Mouse (Mus musculus): ENCODE measurements around the gene Tax1bp3. TPM values are rescaled to one million over a fixed set of nuclear protein-coding genes. Genes with fewer than 3 reads are reported as not detected.

Gene Tax1bp3
- total RNA-seq, 2 experiments from 2014 or later = 74.0 to 82.4 TPM

DNA sequence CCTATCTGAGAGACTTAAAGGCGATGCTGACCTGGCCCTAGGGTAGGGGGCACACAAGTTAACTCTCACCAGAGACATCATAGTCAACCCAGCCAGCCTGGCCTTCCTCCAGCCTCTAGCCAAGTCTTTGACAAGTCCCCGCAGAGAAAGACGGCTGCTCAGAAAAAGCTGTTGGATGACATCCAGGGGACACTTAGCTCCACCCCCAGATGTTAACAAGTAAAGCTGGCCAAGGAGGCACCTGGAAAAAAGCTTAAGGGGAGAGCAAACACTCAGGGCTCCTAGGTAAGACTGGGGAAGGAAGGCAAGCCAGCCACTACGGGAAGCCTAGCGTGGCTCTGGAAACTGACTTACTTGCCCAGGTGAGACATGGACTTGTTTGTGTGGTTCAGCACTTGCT, 4.7 kb upstream of the Tax1bp3 start:
- no peak for DNase-seq (ENCODE audit: low spot score in 2 of 2)

DNA sequence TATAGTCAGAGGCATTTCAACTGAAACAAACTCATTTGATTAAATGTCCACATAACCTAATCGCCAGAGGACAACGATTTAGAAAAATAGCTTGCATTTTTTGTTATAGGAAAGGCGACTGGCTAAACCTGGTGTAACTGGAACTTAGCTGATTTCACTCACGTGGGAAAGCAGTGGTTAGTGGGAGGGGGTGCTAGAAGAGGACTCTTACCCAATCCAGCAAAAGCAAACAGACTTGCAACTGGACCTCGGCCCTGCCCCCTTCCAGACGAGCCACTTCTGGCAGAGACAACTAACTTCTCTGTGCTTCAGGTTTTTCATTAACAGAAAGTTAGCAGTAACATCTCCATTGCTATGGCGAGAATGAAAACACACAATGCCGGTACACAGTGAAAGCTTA, 1.3 kb upstream of the Tax1bp3 start:
- no peak for DNase-seq (ENCODE audit: low spot score in 2 of 2)

DNA sequence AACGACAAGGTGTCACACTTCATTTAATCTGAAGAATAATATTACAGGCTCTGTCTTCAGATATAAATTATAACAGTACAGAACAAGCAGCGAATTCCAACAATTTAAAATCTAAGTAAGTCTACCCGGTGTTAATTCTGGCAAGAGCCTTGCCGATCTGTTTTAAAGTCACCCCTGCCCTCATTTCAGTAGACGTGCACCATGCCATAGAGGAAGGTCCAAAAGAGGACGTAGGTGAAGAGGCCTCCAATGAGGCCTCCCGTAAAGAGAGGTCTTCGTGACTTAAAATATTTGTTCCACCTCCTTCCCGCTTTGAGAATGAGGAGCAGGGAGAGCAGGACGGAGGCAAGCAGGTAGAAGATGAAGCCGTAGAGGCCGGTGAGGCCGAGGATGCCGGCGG, 697 bp upstream of the Tax1bp3 start:
- DNase-seq (ENCODE audit: low spot score in 2 of 2) = no peak

DNA sequence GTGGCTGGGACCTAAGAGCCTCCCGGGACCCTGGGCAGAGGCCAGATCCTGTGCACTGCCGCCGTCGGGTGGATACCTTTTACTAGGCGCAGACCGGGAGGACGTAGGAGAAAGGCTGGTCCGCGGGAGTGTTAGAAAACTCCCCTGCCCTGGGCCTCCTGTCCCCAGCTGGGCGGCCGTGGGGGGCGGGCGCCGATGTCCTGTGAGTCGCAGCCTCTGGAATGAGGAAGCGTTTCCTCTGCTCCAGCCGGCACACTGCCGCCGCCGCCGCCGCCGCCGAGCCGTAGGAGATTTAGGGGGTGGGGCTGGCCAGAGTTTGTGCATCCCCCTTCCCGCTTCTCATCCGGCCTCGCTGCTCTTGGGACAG, 609 bp downstream of the Tax1bp3 start:
- DNase-seq (ENCODE audit: low spot score in 2 of 2) = peak; percentile 63 to 77

DNA sequence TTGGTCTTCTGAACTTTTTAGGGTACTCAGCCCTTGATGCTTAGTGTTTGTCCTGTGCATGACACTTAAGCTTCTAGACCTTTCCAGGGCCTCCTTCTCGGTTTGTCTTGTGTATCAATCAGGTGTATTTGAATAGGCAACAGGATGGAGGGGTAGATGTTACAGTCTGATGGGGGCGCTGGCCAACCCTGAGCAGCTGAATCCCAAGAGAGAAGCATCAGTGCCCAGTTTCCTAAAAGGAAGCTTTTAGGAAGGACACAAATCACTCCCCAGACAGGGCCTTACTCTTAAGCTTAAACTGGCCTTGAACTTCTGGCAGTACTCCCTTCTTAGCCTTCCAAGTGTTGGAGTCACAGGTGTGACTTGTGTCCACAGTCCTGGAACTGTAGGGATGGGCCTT, 1.0 kb downstream of the Tax1bp3 start:
- DNase-seq (ENCODE audit: low spot score in 2 of 2) = no peak

DNA sequence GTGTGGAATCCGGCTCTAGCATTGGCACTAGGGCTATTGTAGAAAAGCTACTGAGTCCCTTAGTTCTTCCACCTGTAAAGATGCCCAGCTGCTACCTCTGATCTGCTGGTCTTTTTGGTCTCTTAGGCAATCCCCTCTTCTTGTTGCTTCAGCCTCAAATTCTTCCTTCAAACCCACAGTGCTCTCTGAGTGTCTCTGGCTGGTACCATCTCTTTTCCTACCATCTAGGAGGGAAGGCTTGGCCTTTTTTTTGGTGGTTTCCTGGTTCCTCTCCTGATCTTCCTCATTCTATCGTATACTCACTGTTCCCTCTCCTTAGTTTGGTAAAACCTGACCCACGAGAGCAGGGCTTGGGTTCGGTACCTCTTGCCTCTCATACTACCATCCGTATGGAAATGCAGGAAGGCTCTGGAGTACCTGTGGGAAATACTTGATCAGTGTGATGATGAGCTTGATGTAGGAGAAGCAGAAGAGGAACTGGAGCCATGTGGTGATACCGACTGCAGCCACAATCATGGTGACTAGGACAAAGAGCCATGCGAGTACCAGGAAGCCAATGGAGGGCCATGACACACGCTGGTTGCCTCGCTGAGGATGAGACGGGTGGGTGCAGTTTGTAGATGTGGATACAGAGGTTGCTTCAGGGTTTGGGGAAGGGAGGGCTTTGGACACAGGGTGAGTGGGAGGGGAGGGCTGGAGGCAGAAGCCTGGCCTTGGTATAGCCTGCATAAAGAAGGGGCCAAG, 9.2 kb downstream of the Tax1bp3 start:
- DNase-seq (ENCODE audit: low spot score in 2 of 2) = no peak

DNA sequence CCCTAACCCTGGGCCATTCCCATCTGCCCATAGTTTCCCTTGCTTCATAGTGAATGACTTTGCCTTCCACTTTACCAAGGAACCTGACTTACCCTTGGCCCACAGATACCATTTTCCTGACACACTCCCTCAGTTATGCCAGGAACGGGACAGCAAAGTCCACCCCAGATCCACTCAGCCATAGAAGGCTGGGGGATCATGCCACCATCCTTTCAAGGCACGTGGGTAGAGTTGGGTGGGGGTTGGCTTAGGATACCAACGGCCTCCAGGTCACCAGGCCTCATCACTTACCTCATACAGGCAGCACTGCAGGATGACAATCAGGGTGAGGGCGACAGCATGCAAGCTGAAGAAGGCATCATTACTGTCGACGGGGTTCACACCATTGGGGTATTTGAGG, 10.3 kb downstream of the Tax1bp3 start:
- DNase-seq (ENCODE audit: low spot score in 2 of 2) = no peak

DNA sequence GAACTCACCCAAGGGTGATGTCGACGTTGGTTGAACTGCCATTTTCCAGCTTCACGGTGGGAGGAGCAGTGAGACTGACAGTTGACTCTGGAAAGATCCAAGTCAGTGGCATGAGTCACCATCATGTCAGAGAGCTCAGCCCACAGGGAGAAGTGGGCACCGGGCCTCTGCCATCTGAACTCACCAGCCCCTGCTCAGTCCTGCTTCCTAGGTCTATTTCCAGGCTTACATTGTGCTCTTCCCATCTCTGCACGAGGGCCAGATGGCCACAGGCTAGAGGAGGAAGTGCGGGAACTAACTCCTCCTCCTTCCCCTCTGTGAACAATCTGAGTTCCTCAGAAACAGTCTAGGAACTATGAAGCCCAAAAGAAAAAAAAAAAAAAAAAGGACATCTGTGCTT, 16.2 kb downstream of the Tax1bp3 start:
- no peak for DNase-seq (ENCODE audit: low spot score in 2 of 2)

DNA sequence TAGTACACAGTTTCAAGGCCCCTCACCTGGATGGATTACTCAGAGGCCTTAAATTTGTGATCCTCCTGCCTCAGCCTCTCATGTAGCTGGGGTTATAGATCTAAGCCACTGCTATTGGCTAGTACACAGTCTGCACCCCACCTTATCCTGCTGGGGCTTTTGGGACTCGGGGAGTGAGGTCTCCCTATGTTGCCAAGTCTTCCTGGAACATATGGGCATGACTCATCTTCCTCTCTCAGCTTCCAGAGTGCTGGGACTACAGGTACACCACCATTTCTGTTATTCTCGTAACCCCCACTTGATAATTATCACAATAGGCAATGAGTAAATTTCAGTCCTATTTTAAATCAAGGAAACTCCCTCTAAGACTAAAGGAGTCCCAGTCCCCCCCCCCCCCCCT, 17.6 kb downstream of the Tax1bp3 start:
- DNase-seq (ENCODE audit: low spot score in 2 of 2) = no peak

DNA sequence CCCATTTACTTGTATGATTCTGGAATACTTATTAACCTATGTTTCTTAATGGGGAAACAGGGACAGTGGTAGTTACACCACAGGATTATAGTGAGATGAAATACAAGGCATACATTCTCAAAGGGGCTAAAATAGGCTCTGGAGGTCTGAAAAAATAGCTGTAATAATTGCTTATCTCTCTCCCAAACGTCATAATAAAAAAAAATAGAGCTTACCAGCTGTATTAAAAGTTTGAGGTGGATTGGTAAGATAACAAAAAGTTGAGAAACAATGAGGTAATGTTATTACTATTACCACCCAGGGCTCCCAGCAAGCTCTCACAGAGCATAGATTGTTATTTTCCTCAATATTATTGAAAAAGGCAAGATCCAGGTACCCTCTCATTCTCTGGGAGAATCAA, 21.3 kb downstream of the Tax1bp3 start:
- no peak for DNase-seq (ENCODE audit: low spot score in 2 of 2)

DNA sequence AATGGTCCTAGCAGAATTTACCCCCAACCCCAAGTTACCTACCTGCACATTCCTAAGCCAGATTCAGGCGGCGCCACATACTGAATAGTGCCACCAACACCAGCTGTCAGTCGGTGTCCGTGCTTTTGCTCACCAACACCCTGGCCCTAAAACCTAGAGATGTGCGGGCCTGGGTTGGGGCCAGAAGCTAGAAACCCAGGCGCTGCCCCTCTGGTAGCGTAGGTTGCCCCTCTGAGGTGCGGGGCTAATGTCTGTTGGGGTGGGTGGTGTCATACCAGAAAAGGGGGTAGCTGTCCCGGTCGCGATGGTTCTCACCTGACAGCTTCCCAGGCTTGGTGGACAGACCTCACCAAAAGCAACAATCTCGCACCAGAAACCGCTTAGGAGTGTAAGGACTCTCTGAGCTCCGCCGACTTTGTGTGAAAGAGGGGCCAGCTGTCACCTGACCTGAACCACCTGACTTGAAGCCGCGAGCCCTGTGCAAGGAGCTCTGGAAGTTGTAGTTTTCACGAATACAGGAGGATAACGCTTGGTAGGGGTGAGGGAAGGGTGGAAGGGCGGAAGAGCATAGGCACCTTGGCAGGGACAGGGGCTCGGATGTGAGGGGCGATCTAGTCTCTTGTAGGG, 21.8 kb downstream of the Tax1bp3 start, which contains the start of gene Ctns:
Gene Ctns (minus strand): TSS at position 440 of the 627 bp plus-strand sequence.
- no peak for DNase-seq (ENCODE audit: low spot score in 2 of 2)

DNA sequence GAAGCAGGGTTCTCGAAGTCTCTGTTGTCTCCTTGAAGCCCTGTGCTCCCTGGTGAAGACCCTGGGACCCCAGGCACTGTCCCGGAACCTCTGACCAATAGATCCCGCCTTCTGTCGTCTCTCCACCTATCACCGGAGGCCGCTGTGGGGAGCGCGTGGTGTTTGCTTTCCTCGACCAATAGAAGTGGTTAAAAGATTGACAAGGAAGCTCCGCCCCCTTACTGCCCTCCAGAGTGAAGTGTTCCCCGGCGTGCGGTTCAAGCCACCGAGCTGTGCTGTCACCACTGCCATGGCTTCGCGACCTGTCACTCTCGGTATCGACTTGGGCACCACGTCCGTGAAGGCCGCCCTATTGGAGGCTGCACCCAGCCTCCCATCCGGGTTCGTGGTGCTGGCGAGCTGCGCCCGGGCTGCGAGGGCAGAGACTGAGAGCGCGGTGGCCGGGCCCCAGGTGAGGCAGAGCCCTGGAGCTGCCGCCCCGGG, 22.4 kb downstream of the Tax1bp3 start, which contains the start of gene Shpk:
Gene Shpk (plus strand): TSS at position 231 of the 483 bp plus-strand sequence.
- DNase-seq (ENCODE audit: low spot score in 2 of 2) = peak; percentile 73 to 86

DNA sequence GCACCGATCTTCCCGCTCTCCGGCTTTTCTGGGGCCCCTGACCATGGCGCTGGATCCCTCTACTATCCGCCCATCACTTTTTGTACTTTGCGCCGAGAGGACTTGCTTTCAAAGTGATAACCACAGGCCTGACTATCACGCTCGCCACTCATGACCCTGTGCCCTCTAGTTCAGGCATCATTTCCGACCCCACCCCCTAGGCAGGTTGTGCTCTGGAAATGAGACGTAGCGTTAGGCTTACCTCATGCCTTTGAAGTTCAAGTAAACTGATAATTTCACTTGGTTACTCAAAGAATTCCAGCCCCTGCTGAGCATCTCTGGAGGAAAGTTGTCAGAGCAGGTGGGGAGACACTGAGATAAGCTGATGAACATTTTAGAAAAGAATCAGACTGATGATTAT, 23.0 kb downstream of the Tax1bp3 start:
- no peak for DNase-seq (ENCODE audit: low spot score in 2 of 2)

DNA sequence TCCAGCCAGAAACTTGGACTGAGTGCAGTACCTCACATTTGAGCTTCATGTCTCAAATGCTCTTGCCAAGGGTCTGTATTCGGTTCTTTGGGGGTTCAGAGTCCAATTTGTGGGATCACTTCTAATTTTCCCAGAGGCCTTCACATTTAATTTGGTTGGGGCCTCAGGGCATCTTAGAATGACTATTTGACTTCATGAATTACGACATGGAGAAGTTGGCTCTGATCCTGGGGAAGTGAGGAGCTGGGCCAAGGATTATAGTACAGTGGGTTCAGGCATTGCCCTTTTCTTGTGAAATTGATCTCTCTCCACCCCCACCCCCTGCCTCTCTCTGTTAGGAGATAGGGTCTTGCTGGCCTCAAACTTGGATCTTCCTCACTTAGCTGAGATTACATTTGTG, 24.1 kb downstream of the Tax1bp3 start:
- DNase-seq (ENCODE audit: low spot score in 2 of 2) = no peak

DNA sequence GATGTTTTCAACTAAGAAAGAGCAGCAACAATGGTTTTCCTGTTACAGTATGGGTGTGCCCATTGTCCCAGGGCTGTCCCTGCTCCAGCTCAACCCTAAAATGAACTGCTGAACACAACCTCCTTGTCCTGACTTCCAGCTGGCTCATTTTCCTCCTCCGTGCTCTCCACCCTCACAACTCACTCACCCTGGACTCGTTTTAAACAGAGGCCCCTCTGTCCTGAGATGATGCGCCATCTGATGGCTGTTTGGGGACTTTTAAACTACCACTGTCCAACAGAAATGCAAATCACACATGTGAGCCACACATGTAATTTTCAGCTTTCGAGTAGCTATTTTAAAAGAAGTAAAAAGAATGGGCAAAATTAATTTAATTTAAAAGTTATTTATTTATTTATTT, 24.7 kb downstream of the Tax1bp3 start:
- DNase-seq (ENCODE audit: low spot score in 2 of 2) = no peak

DNA sequence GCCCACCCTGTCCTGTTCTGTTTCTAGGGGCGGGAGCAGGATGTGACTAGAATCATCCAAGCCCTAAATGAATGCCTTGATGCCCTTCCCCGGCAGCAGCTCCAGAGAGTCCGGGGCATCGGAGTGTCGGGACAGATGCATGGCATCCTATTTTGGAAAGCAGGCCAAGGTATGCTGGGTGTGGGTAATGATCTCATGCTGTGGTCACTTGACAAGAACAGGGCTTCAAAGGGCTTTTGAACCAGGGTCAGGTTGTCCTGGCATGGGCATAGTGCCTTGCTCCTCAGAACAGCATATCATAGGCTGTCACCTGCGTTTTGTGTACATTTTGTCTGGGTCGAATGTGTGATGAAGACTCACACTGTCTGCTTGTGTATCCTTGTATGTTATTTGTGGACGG, 27.0 kb downstream of the Tax1bp3 start:
- DNase-seq (ENCODE audit: low spot score in 2 of 2) = no peak

DNA sequence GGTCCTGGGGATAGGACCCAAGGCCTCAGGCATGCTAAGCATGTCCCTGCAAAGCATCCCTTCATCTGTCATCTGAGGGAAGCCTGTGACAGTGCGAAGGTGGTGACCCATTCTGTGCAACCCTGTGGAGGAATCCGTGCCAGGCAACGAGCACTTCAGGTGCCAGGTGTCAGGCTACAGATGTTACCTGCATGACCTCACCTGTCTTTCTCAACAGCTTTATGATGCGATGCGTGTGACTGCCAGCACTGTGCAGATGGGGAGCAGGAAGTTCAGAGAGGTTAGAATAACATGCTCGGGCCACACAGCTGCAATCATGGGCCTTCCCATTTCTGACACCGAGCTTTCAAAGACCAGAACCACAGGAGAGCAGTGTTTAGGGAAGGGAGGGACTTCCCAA, 28.3 kb downstream of the Tax1bp3 start:
- DNase-seq (ENCODE audit: low spot score in 2 of 2) = no peak

DNA sequence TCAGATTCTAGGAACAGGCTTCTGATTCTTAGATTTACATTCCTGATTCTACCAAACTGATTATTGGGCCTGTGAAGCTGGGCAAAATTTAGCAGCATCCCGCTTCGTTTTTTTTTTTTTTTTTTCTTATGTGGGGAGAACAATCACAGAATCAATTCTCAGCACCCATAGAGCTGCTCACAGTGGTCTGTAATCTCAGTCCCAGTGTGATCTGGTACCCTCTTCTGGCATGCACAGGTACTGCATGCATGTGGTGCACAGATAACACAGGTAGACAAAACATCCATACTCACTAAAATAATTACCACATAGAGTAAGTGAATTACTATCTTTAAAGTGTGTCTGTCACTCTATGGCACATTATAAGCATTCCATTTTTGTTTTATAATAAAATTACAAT, 30.7 kb downstream of the Tax1bp3 start:
- DNase-seq (ENCODE audit: low spot score in 2 of 2) = no peak

DNA sequence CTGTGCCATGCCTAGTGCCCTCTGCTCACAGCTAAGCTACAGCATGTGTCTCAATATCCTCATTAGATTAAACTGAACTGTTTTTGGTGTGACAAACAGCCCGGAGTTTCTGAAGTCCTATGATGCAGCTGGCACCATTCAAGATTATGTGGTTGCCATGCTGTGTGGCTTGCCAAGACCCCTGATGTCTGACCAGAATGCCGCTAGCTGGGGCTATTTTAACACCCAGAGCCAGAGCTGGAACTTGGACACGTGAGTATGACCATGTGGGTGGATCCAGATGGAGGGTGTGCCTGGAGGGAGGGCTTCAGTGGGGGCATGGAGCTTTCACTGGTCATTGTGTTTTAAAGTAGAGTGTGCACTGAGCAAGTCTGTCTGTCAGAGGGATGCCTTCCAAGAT, 37.1 kb downstream of the Tax1bp3 start:
- DNase-seq (ENCODE audit: low spot score in 2 of 2) = no peak

DNA sequence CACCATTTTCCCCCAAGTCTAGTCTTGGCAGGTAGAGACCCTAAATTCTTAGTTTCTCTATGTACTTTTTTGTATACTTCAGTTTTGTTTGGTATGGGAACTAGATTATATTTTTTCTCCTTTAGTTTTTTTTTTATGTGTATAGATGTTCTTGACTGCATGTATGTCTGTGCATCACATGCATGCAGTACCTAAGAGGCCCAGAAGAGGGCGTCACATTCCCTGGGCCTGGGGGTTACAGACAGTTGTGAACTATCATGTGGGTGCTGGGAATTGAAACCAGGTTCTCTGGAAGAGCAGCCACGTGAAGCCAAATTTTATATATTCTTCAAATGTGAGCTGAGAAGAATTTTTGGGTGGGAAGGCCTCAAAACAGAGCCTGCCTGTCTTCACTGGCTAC, 42.8 kb downstream of the Tax1bp3 start:
- no peak for DNase-seq (ENCODE audit: low spot score in 2 of 2)

DNA sequence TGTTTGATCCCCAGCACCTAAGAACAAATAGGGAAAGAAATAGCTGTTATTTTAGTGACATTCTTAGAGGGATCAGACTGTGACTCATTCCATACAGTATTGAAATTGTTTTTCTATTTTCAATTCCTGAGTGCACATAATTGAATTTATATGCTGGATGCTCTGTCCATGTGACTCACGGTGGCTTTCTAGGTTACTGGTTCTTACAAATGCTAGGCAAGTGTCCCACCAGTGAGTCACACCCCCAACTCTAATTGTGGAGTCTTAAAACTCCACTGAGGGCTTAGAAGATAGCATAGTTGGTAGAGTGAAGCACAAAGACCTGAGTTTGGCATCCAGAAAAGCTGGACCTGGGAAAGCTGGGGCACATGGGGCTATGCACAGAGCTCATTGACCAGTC, 43.8 kb downstream of the Tax1bp3 start:
- DNase-seq (ENCODE audit: low spot score in 2 of 2) = no peak

DNA sequence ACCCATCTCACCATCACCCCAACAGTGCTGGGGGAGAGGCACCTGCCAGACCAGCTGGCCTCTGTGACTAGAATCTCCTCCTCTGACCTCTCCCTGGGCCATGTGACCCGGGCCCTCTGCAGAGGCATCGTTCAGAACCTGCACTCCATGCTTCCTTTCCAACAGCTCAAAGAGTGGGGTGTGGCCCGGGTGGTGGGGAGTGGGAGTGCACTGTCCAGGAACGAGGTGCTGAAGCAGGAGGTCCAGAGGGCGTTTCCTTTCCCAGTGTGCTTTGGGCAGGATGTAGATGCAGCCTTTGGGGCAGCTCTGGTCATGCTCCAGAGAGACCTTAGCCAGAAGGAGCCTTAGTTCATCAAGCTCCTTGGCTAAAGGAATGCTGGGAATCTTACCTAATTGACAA, 46.0 kb downstream of the Tax1bp3 start:
- DNase-seq (ENCODE audit: low spot score in 2 of 2) = no peak

DNA sequence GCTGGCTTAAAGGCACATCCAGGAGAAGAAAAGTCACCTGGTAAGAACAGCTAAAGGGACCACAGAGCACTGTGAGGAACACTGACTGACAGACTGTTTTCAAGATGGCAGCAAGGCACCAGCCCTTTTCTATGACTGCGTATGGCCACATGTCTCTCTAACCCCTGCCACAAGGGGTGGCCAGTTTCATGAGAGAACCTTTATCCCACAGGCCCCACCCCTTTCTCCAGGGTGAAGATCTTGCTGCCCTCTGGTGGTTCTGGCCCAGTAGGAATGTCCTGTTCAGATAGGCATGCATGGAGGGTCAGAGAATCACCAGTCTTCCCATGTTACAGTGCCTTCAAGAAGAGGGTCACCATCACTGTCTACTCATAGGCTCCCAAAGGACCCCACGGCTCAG, 47.1 kb downstream of the Tax1bp3 start:
- DNase-seq (ENCODE audit: low spot score in 2 of 2) = peak in 1 of 2 experiments; percentile 19
